Mouse (Mus musculus) brain, embryonic 14.5 days (tissue): ENCODE data around the gene Ctnnd1.
A peak's percentile ranks its signal among the peaks of the same experiment; 100 is the strongest.

Experiments
- CTCF ChIP-seq: fragments of 200-500 bp; IDR thresholded peaks from 2 replicates; pipeline ENCODE4 v1.5.1; 2012; ENCODE audit warnings: inconsistent platforms, mild to moderate bottlenecking, moderate library complexity, borderline replicate concordance; ENCODE audit not compliant: insufficient read depth, insufficient read length; ENCODE audit errors: extremely low read depth
- POLR2A ChIP-seq: fragments of 200-500 bp; IDR thresholded peaks from 2 replicates; pipeline ENCODE4 v1.6.1; 2012; ENCODE audit warnings: mild to moderate bottlenecking, inconsistent platforms, borderline replicate concordance; ENCODE audit not compliant: poor library complexity, insufficient read depth, insufficient read length, severe bottlenecking; ENCODE audit errors: extremely low read depth

GRCm38 (mm10) chr2:84677968-84678880 lies 27.7 kb upstream of the Ctnnd1 start, which contains the start of the genes Gm28635 and Med19:
- TF ChIP-seq CTCF (no peak), POLR2A (peak; percentile 66; the same call in 1 of the 2 replicates)
